Mouse (Mus musculus) cortical plate, adult 2 months (tissue): ENCODE data around the gene Apobr.

ENCODE experiments used
- CTCF ChIP-seq: fragments of 200-500 bp; IDR thresholded peaks from 2 replicates; pipeline ENCODE4 v1.5.1; 2011; ENCODE audit warnings: mild to moderate bottlenecking, control low read depth, low read length; ENCODE audit not compliant: insufficient read depth; ENCODE audit errors: extremely low read depth
- POLR2A ChIP-seq: fragments of 200-500 bp; IDR thresholded peaks from 2 replicates; pipeline ENCODE4 v1.6.1; 2011; ENCODE audit warnings: mild to moderate bottlenecking, low read length, control low read depth; ENCODE audit not compliant: insufficient read depth; ENCODE audit errors: extremely low read depth

DNA sequence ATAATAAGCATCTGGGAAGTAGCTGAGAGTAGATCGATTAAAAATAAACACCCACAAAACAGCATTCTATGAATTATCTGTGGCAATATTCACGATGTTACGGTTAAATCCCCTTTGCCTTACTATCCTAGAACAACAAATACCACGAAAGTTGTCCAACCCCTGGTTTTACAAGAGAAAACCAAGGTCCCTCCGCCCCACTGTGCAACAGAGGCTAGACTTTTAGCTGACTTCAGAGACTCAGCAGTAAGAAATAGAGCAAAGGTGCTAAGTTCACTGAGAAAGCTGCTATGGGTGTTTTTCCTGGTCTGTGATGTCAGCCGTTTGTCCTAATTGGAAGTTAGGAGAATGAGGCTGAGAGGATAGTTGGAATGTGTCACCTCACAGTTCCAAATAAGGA lies 981 bp upstream of the Apobr start:
- TF ChIP-seq CTCF (no peak), POLR2A (no peak)
